Mouse (Mus musculus): Measurements from ENCODE around the gene Glod4.
"Not testable (repeated sequence)": the region's sequence is repeated elsewhere in the genome, so short reads cannot be mapped to it uniquely, and the experiment has no call there.

The Glod4 gene

DNA sequence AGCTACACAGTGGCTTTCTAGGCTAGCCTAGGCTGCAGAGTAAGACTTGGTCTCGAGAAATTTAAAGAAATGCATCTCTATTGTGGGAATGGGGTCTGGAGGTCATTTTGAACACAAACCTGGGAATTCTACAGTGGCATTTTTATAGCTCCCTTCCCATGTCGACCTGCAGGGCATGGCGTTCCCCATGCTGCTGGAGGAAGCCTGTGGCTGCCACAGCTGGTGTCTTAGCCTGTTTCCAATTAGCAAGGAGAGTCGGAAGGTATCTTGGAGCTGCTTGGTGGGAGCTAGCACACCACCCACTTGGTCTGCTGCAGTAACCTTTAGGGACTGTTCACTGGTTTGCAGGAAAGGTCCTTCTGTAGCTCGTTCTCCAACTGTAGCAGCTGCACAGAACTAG is 12.6 kb upstream of the Glod4 start:
- DNase-seq = no peak

DNA sequence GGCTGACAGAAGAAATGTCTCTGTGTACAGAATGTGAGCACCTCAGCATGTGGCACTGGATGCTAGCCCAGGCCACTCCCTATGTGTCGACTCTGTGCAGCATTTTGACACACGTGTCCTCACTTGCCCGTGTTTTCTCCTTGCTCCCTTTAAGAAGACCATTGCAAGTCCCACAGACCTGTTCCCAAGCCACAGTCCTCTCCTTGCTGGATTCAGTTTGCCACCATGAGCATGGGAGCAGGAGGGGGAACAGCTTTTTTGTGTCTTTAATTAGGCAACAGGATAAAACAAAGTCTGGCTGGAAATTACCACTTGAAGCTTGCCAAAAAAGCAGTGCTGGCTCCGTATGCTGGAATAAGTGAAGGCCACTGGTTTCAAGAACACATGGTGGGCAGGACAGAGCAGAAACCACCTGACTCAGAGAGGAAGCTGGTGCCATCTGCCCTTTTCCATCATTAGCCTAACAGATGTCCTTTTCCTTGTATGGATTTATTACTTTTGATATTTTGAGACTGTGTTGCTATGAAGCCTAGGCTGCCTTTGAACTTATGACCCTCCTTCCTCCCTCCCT is 12.0 kb upstream of the Glod4 start:
- peak in 1 of 2 experiments; percentile 38 for DNase-seq

DNA sequence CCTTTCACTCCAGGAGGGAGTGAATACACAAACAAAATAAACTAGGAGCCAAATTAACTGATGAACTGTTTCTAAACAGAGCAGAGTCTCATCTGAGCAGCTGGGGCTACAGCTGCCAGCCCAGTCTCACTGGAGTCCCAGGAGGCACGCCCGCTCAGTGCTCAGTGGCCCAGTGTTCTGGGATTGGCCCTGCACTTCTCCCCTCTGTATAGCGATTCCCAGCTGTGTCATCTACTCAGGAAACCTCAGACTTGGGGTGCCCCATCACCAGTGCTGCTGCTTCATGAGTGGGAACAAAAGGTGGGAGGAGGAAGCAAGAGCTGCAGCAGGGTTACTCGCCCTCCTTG is 10.4 kb upstream of the Glod4 start:
- peak in 1 of 2 experiments; percentile 64 for DNase-seq

DNA sequence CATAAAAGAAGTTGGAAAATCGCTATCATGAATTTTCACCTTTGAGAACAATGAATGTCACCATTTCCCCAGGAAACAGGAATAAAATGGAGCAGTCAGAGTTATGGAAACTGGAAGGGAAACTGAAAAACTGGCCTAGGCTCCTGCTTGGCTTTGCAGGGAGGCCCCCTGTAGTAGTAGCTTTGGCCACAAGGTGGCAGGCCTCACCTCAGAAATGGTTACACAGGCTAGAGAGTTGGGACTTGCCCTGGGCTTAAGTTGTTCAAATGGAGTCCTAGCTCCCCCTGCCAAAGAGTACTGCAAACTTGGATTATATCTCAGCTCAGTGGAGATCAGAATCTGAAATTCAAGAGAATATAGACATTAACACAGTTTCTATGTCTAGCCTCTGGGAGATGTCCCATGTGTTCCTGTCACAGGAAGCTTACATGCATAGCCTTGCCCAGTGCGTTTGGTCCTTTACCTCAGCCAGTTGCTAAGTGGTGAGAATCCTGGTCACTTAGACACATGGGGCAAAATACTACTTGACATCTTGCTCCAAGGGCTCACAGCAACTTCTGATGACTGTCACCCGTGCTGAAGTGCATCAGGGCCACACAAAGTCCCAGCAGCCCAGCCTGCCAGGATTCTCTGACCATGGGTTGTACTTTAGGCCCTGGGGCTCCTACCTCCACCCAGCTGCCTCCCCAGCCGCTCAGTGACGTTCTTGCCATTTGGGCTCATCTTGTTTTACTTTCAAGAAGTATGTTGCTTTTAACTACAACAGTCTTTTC is 9.8 kb upstream of the Glod4 start:
- DNase-seq = peak; percentile 83 to 90

DNA sequence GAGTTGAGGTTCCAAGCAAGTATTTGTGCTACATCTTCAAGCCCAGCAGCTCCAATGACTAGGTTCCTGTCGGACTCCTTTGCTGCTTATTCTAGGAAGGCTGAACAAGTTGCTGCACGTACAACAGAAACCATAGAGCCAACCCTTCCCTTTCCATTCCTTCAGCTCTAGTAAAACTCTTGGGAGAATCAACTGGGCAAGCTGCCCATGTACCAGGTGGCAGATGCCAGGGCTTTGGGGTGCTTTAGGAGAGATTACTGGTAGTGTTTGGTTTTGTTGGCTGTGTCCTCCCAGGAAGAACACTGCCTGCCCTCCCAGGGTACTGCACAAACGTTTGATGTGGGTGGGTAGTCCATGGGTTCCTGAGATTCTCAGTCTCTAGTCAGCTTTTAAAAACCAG is 8.5 kb upstream of the Glod4 start:
- no peak for DNase-seq

DNA sequence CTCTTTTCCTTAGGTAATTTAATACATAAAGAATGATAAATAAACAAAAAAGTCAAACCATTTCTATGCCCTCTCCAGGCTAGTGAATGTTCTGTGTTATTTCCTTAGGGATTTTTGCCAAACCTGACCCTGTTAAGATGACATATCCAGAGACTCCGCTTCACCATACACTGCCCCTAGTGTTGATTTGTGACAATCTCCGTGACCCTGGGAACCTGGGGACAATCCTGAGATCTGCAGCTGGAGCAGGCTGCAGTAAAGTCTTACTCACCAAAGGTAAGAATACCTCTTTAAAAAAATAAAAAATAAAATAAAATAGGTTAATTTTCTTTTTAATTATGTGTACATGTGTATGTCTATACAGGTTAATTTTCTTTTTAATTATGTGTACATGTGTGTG is 3.7 kb upstream of the Glod4 start:
- no peak for DNase-seq

DNA sequence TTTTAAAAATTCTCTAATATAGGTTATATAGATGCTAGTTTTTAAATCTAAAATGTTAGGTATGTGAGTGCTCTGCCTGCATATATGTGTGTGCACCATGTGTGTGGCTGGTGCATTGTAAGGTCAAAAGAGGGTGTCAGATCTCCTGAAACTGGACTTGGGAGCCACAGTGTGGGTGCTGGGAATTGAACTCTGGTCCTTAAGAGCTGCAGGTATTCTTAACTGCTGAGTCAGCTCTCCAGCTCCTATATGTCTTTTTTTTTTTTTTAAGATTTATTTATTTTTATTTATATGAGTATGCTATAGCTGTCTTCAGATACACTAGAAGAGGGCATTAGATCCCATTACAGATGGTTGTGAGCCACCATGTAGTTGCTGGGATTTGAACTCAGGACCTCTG is 2.9 kb upstream of the Glod4 start:
- DNase-seq = no peak

DNA sequence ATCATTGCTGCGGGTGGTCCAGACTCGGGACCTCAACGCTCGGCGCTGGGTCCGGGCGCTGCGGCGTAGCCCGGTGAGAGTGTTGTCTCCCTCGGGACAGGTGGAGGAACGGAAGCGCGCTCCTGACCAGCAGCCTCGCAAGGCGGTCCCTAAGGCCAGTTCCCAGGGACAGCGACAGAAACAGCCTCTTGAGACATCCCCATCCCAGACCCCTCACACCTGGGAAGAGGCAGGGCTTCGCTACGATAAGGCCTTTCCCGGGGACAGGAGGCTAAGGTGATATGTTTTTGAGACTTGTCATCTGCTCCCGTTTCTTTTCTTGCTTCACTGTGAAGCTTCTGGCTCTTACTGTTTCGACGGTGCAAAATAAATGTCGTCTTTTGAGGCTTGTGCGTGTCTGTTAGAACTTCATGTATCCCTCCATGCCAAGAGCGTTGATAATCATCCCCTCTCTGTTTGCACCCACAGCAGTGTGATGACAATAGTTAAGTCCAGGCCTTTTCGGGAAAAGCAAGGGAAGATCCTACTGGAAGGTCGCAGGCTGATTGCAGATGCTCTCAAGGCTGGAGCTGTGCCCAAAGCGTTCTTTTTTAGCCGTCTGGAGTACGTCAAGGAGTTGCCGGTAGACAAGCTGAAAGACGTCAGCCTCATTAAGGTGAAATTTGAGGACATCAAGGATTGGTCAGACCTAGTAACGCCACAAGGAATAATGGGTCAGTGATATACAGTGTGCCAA is 454 bp upstream of the Glod4 start:
- DNase-seq = no peak

DNA sequence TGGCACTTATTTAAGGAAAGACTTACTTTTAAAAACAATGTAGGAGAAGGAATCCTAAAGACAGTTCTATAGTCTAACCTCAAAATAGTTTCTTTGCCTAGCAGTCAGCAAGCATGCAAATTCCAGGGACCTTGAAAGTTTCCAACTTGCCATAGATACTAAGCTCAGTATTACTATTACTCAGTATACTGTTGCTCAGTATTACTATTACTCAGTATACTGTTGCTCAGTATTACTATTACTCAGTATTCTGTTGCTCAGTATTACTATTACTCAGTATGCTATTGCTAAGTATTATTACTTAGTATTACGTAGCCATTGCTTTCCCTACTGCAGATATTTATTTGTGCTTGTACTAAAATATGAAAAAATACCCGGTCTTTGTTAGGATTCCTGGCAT is 3.8 kb downstream of the Glod4 start:
- no peak for DNase-seq

DNA sequence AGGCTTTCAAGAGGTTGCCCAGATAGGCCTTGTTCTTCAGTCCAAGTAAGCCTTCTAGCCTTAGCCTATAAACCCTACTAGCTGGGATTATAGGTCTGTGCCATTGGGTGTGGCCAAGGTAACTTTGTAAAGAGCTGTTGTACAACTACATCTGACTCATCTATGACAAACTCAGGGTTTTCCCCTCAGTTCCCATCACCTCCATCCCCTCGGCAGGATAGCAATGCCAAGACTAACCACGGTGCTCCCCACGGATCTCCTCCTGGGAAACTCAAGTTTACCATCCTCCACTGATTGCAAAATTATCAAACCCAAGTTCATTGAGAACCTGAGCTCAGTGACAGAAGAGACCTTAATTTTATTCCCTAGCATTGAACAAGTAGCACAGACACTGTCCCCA is 7.4 kb downstream of the Glod4 start:
- no peak for DNase-seq

DNA sequence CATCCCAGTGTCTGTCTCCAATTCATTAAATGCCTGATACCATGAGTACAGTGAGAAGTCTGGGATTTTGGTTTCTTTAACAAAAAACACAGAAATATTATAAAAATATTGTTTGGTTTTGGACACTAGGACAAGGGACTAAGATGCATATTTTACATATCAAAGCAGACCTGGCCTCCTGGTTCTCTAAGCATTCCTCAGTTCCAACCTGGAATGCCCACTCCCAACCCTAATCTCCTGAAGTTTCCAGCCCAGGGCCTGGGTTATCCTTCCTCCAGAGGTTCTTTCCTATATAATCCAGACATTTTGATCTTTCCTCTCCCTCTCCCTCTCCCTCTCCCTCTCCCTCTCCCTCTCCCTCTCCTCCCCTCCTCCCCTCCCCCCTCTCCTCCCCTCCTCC is 18.5 kb downstream of the Glod4 start:
- no peak for DNase-seq

DNA sequence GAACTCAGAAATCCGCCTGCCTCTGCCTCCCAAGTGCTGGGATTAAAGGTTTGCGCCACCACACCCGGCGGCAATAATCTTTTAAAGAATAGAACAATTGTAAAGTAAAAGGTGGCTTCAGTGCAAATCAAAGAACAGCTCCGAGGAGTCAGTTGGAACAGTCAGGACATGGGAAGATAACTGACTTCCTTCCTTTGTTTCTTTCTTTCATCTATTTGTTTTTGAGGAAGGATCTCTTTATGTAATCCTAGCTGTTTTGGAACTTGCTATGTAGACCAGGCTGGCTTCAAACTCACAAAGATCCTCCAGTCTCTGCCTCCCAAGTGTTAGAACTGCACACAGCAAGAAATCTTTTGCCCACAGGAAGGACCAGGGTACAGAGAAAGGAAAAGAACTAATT is 18.9 kb downstream of the Glod4 start:
- no peak for DNase-seq

DNA sequence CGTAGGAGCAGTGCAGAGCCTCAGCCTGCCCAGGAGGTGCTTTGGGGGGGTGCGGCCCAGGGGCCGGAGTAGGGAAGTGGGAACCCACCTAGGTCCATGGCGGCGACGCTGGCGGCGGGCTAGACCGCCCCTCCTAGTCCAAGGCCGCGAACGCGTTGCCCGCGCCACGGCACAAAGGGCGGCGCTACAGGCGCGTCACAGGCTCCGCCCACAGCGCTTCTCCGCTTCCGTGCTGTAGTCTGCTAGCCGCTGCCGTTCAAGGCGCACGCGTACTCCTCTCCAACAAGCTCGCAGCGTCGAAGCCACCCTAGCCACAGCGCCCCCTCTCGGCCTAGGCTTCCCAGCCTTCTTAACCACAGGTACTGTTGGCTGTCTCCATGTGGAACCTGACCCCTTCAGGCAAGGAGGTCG is 26.1 kb downstream of the Glod4 start, which contains the start of the genes Dbil5 and Gemin4:
Dbil5 (plus strand) TSS at position 219 of the 411 bp plus-strand sequence.
Gemin4 (minus strand) TSS at position 275 of the 411 bp plus-strand sequence.
- DNase-seq = peak; percentile 98

DNA sequence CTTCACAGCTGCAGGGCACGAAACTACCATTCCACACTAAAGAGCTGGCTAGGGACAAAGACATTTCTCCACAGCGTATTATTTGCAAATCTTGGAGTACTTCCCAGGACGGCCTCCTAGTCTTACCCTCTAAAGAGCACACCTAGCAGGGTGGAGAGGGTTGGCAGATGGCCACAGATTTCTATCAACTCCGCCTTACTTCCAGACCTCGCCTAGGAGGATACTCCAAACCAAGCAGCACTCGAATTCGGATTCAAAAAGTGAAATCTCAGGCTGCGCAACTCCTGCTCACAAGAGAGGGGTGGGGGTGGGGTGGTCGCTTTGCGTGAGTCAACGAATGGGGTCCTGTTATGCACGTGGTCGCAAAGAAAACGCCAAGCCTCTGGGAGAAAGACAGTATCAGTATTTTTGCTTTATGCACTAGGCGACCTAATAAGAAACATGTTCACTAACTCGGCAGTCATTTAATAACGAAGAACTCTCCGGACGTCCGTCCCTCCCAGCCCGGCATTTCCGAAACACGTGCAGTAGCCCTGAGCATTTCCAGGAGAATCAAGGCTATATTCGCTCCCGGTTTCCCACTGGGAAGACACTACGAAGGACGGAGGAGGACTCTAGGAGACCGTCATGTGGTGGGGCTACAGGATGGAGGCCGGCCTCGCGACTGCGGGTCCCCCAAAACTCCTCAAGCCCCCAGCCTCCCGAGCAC is 26.7 kb downstream of the Glod4 start:
- peak; percentile 71 to 80 for DNase-seq

DNA sequence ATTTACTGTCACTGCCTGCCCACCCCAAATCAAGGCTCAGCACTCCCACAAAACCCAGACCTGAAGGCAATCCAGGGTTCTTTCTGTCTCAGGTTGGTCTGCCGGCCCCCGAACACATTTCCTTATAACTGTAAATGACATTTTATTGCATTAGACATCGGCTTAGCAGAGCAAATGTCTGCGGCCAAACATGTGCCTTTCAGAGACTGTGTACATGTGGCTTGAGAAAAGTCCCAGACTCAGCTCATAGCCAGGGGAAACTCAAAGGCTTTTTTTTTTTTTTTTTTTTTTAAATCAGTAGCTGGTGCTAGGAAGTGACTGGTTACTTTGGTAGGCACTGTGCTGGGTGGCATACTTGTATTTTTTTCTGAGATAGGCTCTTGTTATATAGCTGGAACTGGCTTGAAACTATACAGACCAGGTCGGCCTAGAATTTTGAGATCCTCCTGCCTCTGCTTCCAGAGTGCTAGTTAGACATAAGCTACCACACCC is 27.4 kb downstream of the Glod4 start:
- no peak for DNase-seq

DNA sequence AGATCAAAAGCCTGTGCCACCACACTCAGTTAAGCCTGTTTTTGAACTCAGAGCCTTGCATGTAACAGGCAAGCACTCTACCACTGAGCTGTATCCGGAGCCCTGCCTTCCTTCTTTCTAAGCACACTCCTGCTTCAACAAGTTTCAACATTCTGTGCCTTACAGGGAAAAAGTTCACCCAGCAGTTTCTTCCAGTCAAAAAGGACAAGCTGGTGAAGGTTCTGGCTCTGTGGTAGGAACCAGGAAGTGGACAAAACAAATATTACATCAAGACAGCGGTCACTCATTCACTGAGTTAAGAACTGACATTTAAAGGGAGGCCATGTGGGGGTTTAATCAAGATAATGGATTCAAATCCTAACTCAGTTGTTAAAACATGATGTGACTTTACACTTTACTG is 28.5 kb downstream of the Glod4 start:
- no peak for DNase-seq

DNA sequence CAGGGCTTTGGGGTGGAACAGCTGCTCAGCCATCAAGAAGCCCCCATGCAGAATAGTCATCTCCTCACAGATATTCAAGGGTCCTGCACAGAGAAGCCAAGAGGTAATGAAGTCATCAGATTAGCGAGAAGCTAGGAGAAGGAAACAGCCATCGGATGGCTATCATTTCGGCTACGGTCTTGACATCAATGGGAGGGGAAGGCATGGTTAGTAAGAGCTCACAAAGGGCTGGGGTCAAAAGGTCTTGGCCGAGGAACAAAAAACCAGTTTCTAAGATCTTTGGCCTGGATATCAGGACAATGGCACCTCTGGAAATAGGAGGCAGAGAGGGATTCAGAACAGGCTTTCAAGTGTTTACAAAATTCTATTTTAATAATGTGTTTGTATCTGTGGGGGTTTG is 29.7 kb downstream of the Glod4 start:
- no peak for DNase-seq

DNA sequence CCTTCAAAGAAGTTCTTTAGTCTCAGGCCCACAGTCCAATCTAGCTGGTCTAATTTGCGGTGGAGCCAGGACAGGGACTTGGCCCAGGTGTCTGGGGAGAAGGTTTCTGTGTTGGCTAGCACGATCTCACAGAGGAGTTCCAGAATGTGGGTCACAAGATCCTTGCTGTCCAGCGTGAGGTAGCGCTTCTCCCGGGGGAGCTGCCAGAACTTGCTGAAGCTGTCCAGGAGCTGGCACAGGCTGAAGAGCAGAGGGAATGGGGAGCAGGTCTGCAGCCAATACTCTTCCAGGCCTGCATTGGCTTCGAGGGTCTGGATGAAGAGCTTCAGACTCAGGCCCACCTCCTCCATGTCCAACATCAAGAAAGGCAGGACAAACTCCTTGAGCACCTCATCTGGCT is 31.9 kb downstream of the Glod4 start:
- not testable (repeated sequence) for DNase-seq

DNA sequence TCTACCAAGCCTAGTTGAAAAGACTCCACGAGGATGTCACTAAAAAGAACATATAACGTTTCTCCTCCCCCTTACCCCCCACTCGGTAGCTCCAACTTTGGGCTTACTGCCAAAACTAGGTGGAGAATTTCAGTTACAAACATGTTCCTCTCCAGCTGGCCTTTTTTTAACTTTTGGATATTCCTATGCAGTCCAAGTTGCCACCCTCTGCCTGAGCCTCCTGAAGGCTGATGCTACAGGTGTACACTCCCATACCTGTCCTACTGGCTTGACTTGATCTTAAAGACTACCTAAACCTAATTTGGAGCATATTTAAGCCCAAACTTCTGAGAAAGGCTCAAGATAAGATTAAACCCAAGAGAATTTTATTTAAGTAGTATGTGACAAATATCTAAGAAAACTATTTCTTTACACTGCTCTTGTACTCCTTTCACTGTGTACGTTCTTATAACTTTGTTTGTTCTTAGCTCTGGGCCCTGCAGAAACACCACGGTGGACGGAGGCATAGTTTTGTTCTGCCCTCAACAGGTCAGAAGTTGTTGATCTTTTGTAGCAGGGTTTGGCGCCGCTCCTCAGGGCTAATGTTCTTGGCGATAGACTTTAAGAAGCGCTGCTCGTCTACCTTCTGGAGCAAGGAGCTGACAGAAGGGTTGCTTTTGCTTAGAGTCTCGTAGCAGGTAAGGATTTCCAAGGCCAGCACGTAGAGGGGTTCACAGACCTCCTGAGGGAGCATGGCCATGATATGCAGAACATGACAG is 33.1 kb downstream of the Glod4 start:
- DNase-seq = peak in 1 of 2 experiments; percentile 39

DNA sequence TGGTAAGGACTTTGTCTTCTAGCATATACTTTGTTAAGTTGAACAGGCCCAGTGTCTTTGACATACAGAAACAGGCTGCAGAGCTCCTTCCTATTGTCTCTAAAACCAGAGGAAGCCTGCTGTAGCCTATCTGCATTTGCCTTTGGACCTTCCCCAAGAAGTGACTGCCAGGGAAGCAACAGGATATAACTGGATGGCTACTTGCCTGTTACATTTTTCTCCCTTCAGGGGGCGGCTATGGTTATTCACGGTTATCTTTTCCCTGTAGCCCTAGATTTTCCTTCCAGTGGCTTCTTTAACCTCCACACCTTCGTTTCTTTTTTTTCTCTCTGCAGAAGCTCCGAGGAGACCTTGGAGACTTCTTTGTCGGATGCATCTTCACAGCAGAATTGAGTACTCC is 36.7 kb downstream of the Glod4 start:
- no peak for DNase-seq

DNA sequence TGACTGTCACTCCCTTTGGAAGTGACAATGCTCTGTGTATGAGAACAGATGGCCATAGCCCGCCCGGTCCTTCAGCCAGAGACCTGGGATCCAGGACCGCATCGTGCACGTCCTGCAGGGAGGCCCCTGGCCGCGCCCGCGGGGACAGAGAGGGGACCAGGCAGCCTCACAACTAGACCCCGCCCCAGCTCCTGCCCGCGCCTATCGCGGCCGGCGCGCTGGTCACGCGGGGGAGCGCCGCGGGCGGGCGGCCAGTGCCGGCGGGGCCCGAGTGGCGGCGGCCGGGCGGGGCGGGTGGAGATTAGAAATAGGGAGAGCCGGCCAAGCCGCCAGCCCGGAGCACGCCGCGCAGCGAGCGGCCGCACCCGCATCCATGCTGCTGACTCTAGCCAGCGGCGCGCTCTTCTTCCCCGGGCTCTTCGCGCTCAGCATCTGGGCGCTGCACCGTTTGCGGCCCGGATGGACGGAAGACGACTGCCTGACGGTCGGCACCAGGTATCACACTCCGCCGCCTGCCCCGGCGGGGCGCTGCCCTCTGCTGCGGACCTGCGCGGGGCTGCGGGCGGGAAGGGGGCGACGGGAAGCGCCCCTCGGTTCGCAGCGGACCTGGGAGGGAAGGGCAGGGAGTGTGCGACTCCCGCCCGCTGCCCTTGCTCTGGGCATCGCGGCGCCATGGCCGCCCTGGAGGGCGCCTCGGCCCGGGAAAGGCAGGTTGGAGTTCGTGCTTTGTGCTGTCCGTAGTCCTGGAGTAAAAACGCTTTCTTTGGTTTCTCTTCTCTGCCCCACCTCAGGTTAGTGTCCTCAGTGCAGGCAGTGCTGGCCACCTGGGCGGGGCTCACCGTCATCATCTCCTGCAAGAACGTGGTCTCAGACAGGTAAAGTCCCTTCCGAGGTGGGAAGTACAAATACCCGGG is 41.5 kb downstream of the Glod4 start:
- DNase-seq = peak; percentile 90 to 95
